Mouse (Mus musculus) liver, adult 2 months (tissue): ENCODE measurements around the gene Poldip2.

Experiments used
- CTCF ChIP-seq: fragments of 200-500 bp; IDR thresholded peaks from 2 replicates; pipeline ENCODE4 v1.5.1; 2011; ENCODE audit warnings: low read depth, low read length, control low read depth
- POLR2A ChIP-seq: fragments of 200-500 bp; IDR thresholded peaks from 2 replicates; pipeline ENCODE4 v1.6.1; 2011; ENCODE audit warnings: low read length, control low read depth; ENCODE audit not compliant: insufficient read depth; ENCODE audit errors: extremely low read depth

DNA sequence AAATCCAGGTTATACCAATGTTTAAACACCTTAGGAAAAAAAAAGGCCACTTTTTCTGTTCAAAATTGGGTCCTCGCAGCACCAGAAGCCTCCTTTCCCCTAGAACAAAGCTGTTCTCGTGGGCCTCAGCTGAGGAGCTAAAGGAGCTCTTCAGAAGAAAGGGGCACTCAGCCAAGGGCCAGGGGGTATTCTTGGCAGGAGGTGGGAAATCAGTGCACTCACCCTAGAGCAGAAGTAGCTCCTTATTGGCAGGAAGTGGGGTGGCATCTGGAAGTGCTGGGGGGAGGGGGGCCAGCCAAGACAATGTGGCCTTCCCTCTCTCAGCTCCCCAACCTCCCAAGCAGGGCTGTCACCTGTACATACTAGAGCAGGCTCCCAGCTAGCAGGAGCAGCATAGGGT, 12.8 kb downstream of the Poldip2 start:
- TF ChIP-seq CTCF = no peak
- no peak for TF ChIP-seq POLR2A
